Mouse (Mus musculus) myocyte (in vitro differentiated cells): Measurements from ENCODE around the gene Hoxd3. TPM values are rescaled to one million over a fixed set of nuclear protein-coding genes. Genes with fewer than 3 reads are reported as not detected.

ENCODE experiments used
- H3K27me3 ChIP-seq: one replicate; pipeline ENCODE4 v1.6.1; 2011; ENCODE audit not compliant: control insufficient read depth, insufficient read depth, insufficient read length
- H3K36me3 ChIP-seq: one replicate; pipeline ENCODE4 v1.6.1; 2011; ENCODE audit not compliant: control insufficient read depth, insufficient read depth
- H3K4me2 ChIP-seq: one replicate; pipeline ENCODE4 v1.6.1; 2011; ENCODE audit warnings: low read depth, control low read depth
- H3K4me3 ChIP-seq: one replicate; pipeline ENCODE4 v1.5.1; 2011; ENCODE audit warnings: mild to moderate bottlenecking, control low read depth, moderate library complexity
- H3K79me2 ChIP-seq: one replicate; pipeline ENCODE4 v1.6.1; 2011; ENCODE audit not compliant: control insufficient read depth, insufficient read depth
- H3ac ChIP-seq: one replicate; pipeline ENCODE4 v1.6.1; 2011; ENCODE audit not compliant: control insufficient read depth, insufficient read length
- CEBPB ChIP-seq: IDR thresholded peaks from 2 replicates; pipeline ENCODE4 v1.6.1; 2011; ENCODE audit warnings: mild to moderate bottlenecking, moderate library complexity; ENCODE audit not compliant: poor library complexity, insufficient read depth, severe bottlenecking
- E2F4 ChIP-seq: IDR thresholded peaks from one replicate; pipeline ENCODE4 v1.6.1; 2011; ENCODE audit warnings: mild to moderate bottlenecking, control low read depth, moderate library complexity; ENCODE audit not compliant: insufficient read depth
- MAX ChIP-seq: IDR thresholded peaks from one replicate; pipeline ENCODE4 v1.6.1; 2011; ENCODE audit warnings: low read depth, mild to moderate bottlenecking, control low read depth
- MYOD1 ChIP-seq, 3 experiments: IDR thresholded peaks; one replicate each; pipeline ENCODE4 v1.6.1; 2011; ENCODE audit warnings: control low read depth in 2 of 3, low read depth in 2 of 3, mild to moderate bottlenecking in 2 of 3, moderate library complexity in 1 of 3; ENCODE audit not compliant: insufficient read length in 2 of 3, control insufficient read depth in 1 of 3
- MYOG ChIP-seq, 3 experiments: IDR thresholded peaks; one replicate each; pipeline ENCODE4 v1.6.1; 2011; ENCODE audit warnings: control low read depth in 2 of 3, low read depth in 2 of 3, mild to moderate bottlenecking in 2 of 3; ENCODE audit not compliant: insufficient read length in 2 of 3, control insufficient read depth in 1 of 3, insufficient read depth in 1 of 3
- POLR2A ChIP-seq: IDR thresholded peaks from one replicate; pipeline ENCODE4 v1.6.1; 2011; ENCODE audit warnings: low read depth, mild to moderate bottlenecking, control low read depth, moderate library complexity; ENCODE audit not compliant: insufficient read length
- POLR2AphosphoS2 ChIP-seq: IDR thresholded peaks from one replicate; pipeline ENCODE4 v1.6.1; 2011; ENCODE audit warnings: low read depth, control low read depth; ENCODE audit not compliant: insufficient read length
- REST ChIP-seq: IDR thresholded peaks from one replicate; pipeline ENCODE4 v1.6.1; 2011; ENCODE audit warnings: mild to moderate bottlenecking, control low read depth, moderate library complexity; ENCODE audit not compliant: insufficient read depth, insufficient read length
- SRF ChIP-seq: IDR thresholded peaks from one replicate; pipeline ENCODE4 v1.6.1; 2011; ENCODE audit warnings: low read depth; ENCODE audit not compliant: control insufficient read depth, insufficient read length
- TCF12 ChIP-seq: IDR thresholded peaks from one replicate; pipeline ENCODE4 v1.6.1; 2011; ENCODE audit warnings: mild to moderate bottlenecking, control low read depth; ENCODE audit not compliant: poor library complexity, insufficient read depth, severe bottlenecking
- TCF3 ChIP-seq: IDR thresholded peaks from one replicate; pipeline ENCODE4 v1.6.1; 2011; ENCODE audit warnings: low read depth, control low read depth; ENCODE audit not compliant: insufficient read length
- USF1 ChIP-seq: IDR thresholded peaks from one replicate; pipeline ENCODE4 v1.6.1; 2011; ENCODE audit warnings: low read depth, mild to moderate bottlenecking, control low read depth, moderate library complexity
- polyA plus RNA-seq: library from polyadenylated mRNA; unstranded; fragments of >200 nt; fragmentation: generic; extraction: Trizol; gene quantifications from one replicate; pipeline ENCODE4 v1.2.1, GENCODE M21; 2012; ENCODE audit warnings: missing spikeins

The Hoxd3 gene
- polyA plus RNA-seq, 1 experiment: not detected

DNA sequence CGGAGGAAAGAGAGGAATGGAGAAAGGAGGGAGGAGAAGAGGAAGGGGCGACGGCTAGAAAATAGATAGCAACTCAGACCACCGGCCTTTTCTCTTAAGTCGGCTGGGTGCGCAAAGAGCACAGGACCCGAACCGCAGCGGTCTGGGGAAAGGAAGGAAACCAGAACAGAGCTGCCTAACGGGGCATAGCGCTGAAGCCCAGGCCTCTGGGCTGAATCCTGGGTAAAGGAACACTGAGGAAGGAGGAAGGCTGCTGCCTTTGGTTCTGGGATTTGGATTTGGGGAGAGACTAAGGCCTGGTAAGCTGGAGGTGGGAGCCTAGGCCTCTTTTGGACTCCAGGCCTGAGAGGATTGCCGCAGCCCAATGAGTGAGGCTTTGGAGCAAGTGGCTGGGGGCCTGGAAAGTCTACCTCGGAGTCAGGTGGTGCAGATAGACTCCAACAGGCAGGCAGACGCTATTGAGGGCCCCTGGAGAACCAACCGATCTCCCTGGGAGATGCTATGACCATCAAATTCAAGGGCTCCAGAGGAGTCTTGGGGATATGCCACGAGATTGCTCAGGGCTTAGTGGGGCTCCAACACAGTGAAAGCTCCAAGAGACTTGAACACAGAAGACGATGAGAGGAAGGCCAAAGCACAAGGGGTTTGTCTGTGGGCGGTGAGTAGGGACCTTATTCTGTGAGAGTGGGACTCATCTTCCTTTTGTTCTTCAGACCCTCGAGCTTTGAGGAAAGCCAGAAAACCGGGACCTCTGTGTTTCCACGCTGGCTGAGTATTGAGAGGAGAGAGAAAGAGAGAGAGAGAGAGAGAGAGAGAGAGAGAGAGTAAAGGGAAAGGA is 30.9 kb upstream of the Hoxd3 start:
- no peak for TF ChIP-seq USF1
- TF ChIP-seq TCF12: no peak
- Histone ChIP-seq H3K79me2 (no peaks in the 10 kb centered on the region), H3K4me2 (no peak overlapping the region), H3ac (no peak overlapping the region), H3K36me3 (no peaks in the 10 kb centered on the region), H3K4me3 (no peak overlapping the region), H3K27me3 (peaks cover 59% of the 10 kb centered on the region)

DNA sequence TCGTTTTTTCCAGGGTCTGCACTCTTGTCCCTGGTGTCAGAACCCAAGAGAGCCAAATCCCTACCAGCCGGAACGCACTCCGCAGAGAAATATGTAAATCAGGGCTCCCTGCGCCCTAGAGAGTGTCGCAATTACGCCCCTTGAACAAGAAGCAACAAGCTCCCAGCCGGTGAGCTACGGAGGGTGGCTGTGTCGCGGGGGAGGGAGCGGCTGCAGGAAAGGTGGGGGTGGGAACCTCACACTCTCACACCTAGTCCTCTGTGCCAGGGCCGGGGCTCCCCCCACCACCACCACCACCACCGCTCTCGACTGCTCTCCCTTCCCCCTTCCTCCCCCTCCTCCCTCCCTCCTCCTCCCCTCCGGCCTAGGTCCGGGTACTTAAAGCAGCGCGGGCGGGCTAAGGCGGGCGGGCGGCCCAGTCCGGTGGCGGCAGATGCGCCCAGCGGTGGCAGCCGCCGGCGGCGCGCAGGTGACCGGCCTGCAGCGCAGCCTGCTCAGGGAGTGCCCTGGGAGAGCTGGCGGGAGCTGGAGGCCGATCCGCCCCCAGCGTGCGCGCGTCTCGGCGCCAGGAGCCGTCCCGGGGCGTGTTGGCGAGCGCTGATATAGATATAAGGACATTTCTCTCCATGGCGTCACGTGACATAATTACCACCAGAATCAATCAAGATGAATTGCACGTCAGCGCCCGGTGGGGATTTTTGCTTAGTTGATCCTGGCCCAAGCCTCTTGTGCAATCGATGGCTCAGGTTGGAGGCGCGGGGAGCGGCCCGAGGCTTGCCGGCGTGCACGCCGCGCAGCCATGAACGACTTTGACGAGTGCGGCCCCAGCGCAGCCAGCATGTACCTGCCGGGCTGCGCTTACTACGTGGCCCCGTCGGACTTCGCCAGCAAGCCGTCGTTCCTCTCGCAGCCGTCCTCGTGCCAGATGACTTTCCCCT is 29.9 kb upstream of the Hoxd3 start:
- Histone ChIP-seq H3K4me3 (no peak overlapping the region), H3K27me3 (peaks cover 48% of the 10 kb centered on the region), H3K79me2 (no peaks in the 10 kb centered on the region)

GRCm38 (mm10) chr2:74682796-74683195 is 28.9 kb upstream of the Hoxd3 start:
- H3K27me3 ChIP-seq: peaks cover 49% of the 10 kb centered on the region
- H3K36me3 ChIP-seq: no peaks in the 10 kb centered on the region
- H3ac ChIP-seq: no peak overlapping the region
- no peak for TF ChIP-seq TCF12
- no peak for TF ChIP-seq POLR2AphosphoS2
- no peak for TF ChIP-seq TCF3
- TF ChIP-seq MYOD1 (IDR thresholded peaks at IDR 0.05; ENCODE audit: control insufficient read depth in 1 of 3, insufficient read length in 2 of 3, low read depth in 2 of 3): no peak
- no peak overlapping the region for H3K4me2 ChIP-seq
- no peak overlapping the region for H3K4me3 ChIP-seq
- H3K79me2 ChIP-seq: no peaks in the 10 kb centered on the region

More for the DNA sequence above, 29.9 kb upstream of the Hoxd3 start:
- TF ChIP-seq POLR2AphosphoS2 (no peak), SRF (no peak), REST (no peak), CEBPB (no peak), MAX (no peak), TCF3 (no peak), TCF12 (no peak), POLR2A (no peak)
- H3ac ChIP-seq: no peak overlapping the region
- H3K4me2 ChIP-seq: no peak overlapping the region
- H3K36me3 ChIP-seq: no peaks in the 10 kb centered on the region

GRCm38 (mm10) chr2:74683471-74683951 is 28.2 kb upstream of the Hoxd3 start:
- no peak overlapping the region for H3K4me3 ChIP-seq

GRCm38 (mm10) chr2:74684106-74684505 is 27.6 kb upstream of the Hoxd3 start:
- H3ac ChIP-seq: no peak overlapping the region
- H3K4me3 ChIP-seq: no peak overlapping the region
- H3K27me3 ChIP-seq: peaks cover 50% of the 10 kb centered on the region
- H3K4me2 ChIP-seq: no peak overlapping the region
- H3K36me3 ChIP-seq: no peaks in the 10 kb centered on the region
- H3K79me2 ChIP-seq: no peaks in the 10 kb centered on the region
- TF ChIP-seq MYOD1 (IDR thresholded peaks at IDR 0.05; ENCODE audit: control insufficient read depth in 1 of 3, insufficient read length in 2 of 3, low read depth in 2 of 3): no peak
- TF ChIP-seq E2F4: no peak
- TF ChIP-seq CEBPB: no peak
- TF ChIP-seq TCF12: no peak
- no peak for TF ChIP-seq POLR2A
- TF ChIP-seq USF1: no peak
- no peak for TF ChIP-seq SRF
- no peak for TF ChIP-seq MAX
- TF ChIP-seq TCF3: no peak
- TF ChIP-seq REST: no peak
- no peak for TF ChIP-seq POLR2AphosphoS2
- TF ChIP-seq MYOG (IDR thresholded peaks at IDR 0.05; ENCODE audit: control insufficient read depth in 1 of 3, insufficient read depth in 1 of 3, insufficient read length in 2 of 3, low read depth in 2 of 3): no peak

More at GRCm38 (mm10) chr2:74683471-74683951, 28.2 kb upstream of the Hoxd3 start:
- Histone ChIP-seq H3K27me3 (peaks cover 50% of the 10 kb centered on the region), H3ac (no peak overlapping the region), H3K79me2 (no peaks in the 10 kb centered on the region), H3K36me3 (no peaks in the 10 kb centered on the region), H3K4me2 (no peak overlapping the region)
- TF ChIP-seq CEBPB: no peak
- TF ChIP-seq REST: no peak
- TF ChIP-seq POLR2AphosphoS2: no peak
- no peak for TF ChIP-seq USF1
- no peak for TF ChIP-seq POLR2A
- TF ChIP-seq TCF12: no peak
- no peak for TF ChIP-seq MYOG (IDR thresholded peaks at IDR 0.05; ENCODE audit: control insufficient read depth in 1 of 3, insufficient read depth in 1 of 3, insufficient read length in 2 of 3, low read depth in 2 of 3)
- no peak for TF ChIP-seq E2F4
- TF ChIP-seq MYOD1 (IDR thresholded peaks at IDR 0.05; ENCODE audit: control insufficient read depth in 1 of 3, insufficient read length in 2 of 3, low read depth in 2 of 3): no peak
- TF ChIP-seq TCF3: no peak
- TF ChIP-seq MAX: no peak
- TF ChIP-seq SRF: no peak
